Mouse (Mus musculus): ENCODE data around the gene Enpp5.

DNA sequence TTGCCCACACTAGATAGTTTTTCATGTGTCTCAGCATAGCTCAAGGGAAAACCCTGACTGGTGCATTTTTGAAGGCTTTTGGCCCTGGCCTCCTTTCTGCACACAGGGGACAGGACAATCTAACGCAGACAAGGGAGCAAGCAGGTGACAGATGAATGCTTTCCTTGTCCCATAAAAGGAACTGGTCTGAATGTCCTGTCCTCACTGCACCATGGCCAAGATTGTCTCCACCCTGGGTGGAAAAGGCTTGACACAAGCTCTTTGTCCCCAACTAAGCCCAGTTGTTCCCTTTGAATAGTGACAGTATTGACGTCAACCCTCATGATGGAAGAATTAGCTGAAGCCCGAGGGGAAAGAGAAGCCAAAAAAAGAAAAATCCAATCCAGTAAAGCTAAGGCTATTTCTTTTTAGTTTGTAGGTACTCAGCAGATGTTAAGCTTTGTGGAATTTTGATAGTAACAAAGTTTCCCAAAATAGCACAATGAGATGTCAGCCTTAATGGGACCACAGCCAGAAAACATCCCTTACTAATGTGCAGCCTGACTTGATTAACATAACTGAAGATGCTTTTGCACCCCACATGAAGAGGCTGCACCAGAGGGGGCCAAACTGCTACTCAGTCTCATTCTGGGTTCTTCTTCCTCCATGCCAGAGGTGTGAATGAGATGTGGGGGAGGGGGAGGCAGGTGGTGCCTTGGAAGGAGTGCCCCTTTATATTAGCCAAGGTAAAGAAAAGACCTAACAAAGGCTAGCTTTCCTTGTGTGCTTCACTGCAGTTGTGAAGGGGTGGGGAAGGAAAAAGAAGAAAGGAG, 47.6 kb upstream of the Enpp5 start:
- no peak for TF ChIP-seq CTCF (IDR thresholded peaks at IDR 0.05; ENCODE audit: low read depth)
- no peak for TF ChIP-seq EP300 (optimal IDR thresholded peaks at IDR 0.05)

Data from stomach, postnatal 0 days (tissue).